Mouse (Mus musculus) lung, adult 10 weeks (tissue): ENCODE data around the gene Vsx1. TPM values are rescaled to one million over a fixed set of nuclear protein-coding genes. Genes with fewer than 3 reads are reported as not detected.

ENCODE experiments used
- polyA plus RNA-seq: library from polyadenylated mRNA; stranded (reverse); fragments of 350-450 nt; fragmentation: Illumina TruSeq; extraction: RNeasy Lipid Tissue Mini Kit (QIAGEN cat#74804); gene quantifications from one replicate; pipeline ENCODE4 v1.2.3, GENCODE M21; 2014; ENCODE audit warnings: low read depth, low replicate concordance; ENCODE audit not compliant: insufficient read depth

Gene Vsx1
- not detected for polyA plus RNA-seq

GRCm38 (mm10) chr2:150689223-150689800, at the start of gene Vsx1:
Vsx1 (minus strand) TSS chr2:150689360.

GRCm38 (mm10) chr2:150667820-150668766, 21.1 kb downstream of the Vsx1 start, which contains the start of gene Acss1:
Acss1 (minus strand) TSS chr2:150668500.

Other genes starting within 250 kb of the Vsx1 start
- gene Zfp442, start 237.9 kb downstream of the Vsx1 start, polyA plus RNA-seq: 0.50 TPM
- not detected for gene Zfp345, start 204.3 kb downstream of the Vsx1 start, polyA plus RNA-seq
- 3.3 TPM for gene Cst7, start 118.9 kb downstream of the Vsx1 start, polyA plus RNA-seq
- 46.8 TPM for gene Apmap, start 80.8 kb downstream of the Vsx1 start, polyA plus RNA-seq
- gene Acss1, start 20.9 kb downstream of the Vsx1 start, polyA plus RNA-seq: 27.2 TPM
- 6.6 TPM for gene Entpd6, start 59.7 kb upstream of the Vsx1 start, polyA plus RNA-seq
- 31.9 TPM for gene Pygb, start 97.4 kb upstream of the Vsx1 start, polyA plus RNA-seq
- gene Abhd12, start 215.4 kb upstream of the Vsx1 start, polyA plus RNA-seq: 59.5 TPM
- 2.0 TPM for gene Gins1, start 216.0 kb upstream of the Vsx1 start, polyA plus RNA-seq